Comparison of ENCODE assay signal across 28 mouse cellular contexts in genomic region chr6:134543607-134544006, GRCm38 (mm10). TPM values are rescaled to one million over a fixed set of nuclear protein-coding genes. Genes with fewer than 3 reads are reported as not detected.
DNase-seq lines count a peak whose midpoint lies in the region; ATAC-seq and TF ChIP-seq lines count a peak whose summit lies in the region.
"Had no signal": no experiment of that assay in that cellular context is flagged by ENCODE, and none has a peak within 500 bp of the region (broad histone marks: within the 10 kb centered on the region; RNA-seq: fewer than 3 reads in every experiment).

No protein-coding gene starts in this region.

- H3K36me3 ChIP-seq in liver, adult 2 months (ENCODE audit: control insufficient read depth, insufficient read depth, low read length): peaks cover 8% of the 10 kb centered on the region
- H3K36me3 ChIP-seq: hindbrain, embryonic 15.5 days; intestine, embryonic 15.5 days had no signal

- peaks cover 25% of the 10 kb centered on the region for H3K4me1 ChIP-seq in liver, adult 2 months (ENCODE audit: control insufficient read depth, insufficient read depth, low read length)
- H3K4me1 ChIP-seq in bone marrow macrophage, adult 2 months (ENCODE audit: control insufficient read depth, insufficient read depth, low read length): peaks cover 44% of the 10 kb centered on the region

- ATAC-seq in CD4-positive, CD25-positive, alpha-beta regulatory T cell, adult 4 months: peak; percentile 45
- ATAC-seq: activated CD4-positive, CD25-positive, alpha-beta regulatory T cell, adult 4 months; intestine, embryonic 15.5 days had no signal

- intact Hi-C loops in gastrocnemius, adult 2 months (cut with DNase I): no loop called here

- no peak for TF ChIP-seq POLR2A in liver, adult 2 months (IDR thresholded peaks at IDR 0.05; ENCODE audit: extremely low read depth, insufficient read depth, low read length)
- TF ChIP-seq POLR2A in bone marrow macrophage, adult 2 months (IDR thresholded peaks at IDR 0.05; ENCODE audit: borderline replicate concordance, low read depth, low read length): no peak

- H3K27me3 ChIP-seq in liver, adult 2 months (ENCODE audit: control insufficient read depth, insufficient read depth, low read length): no peaks in the 10 kb centered on the region
- H3K27me3 ChIP-seq: CH12.LX; embryonic facial prominence, embryonic 12.5 days; hindbrain, embryonic 15.5 days; intestine, embryonic 15.5 days; liver, embryonic 15.5 days; lung, embryonic 15.5 days had no signal

- DNase-seq in gastrocnemius, adult 2 months: no peak
- no peak for DNase-seq in gastrocnemius, postnatal 10 days
- no peak for DNase-seq in liver, adult 2 months (ENCODE audit: extremely low read depth, low read depth, low spot score)
- DNase-seq in liver: no peak
- DNase-seq in urinary bladder, postnatal 25 days (ENCODE audit: low spot score): no peak
- no peak for DNase-seq in urinary bladder, adult 2 months (ENCODE audit: low spot score)
- DNase-seq: adrenal gland, adult 2 months; B cell, adult 2 months; cerebellum, adult 9-11 months; embryo, embryonic 11 days; heart, postnatal 14 days; kidney, adult 2 months; kidney, postnatal 36 days; layer of hippocampus, postnatal 36 days; left cerebral cortex, postnatal 4 days; lung, postnatal 36 days; midbrain, embryonic 14.5 days; right cerebral cortex, postnatal 14 days; thymus, postnatal 4 days had no signal

- H3K27ac ChIP-seq in gastrocnemius, adult 2 months: peak overlapping the region; percentile 62
- peak overlapping the region; percentile 41; the same call in 1 of the 2 replicates for H3K27ac ChIP-seq in liver, adult 2 months (replicated peaks; ENCODE audit: insufficient read depth, low read depth, low read length)
- peak overlapping the region; percentile 64 for H3K27ac ChIP-seq in bone marrow macrophage, adult 2 months (ENCODE audit: insufficient read depth, low read depth, low read length)
- H3K27ac ChIP-seq: embryonic facial prominence, embryonic 12.5 days; hindbrain, embryonic 15.5 days; intestine, embryonic 15.5 days; liver, embryonic 15.5 days; lung, embryonic 15.5 days had no signal

- no peak overlapping the region for H3K9ac ChIP-seq in liver, adult 2 months (ENCODE audit: low read depth, low read length)
- H3K9ac ChIP-seq: embryonic facial prominence, embryonic 12.5 days; hindbrain, embryonic 15.5 days; intestine, embryonic 15.5 days; liver, embryonic 15.5 days; lung, embryonic 15.5 days had no signal

- no peak overlapping the region for H3K4me3 ChIP-seq in gastrocnemius, adult 2 months
- no peak overlapping the region for H3K4me3 ChIP-seq in liver, adult 2 months (ENCODE audit: insufficient read depth, low read depth, low read length)
- H3K4me3 ChIP-seq in bone marrow macrophage, adult 2 months (ENCODE audit: insufficient read depth, low read length): no peak overlapping the region
- H3K4me3 ChIP-seq: embryonic facial prominence, embryonic 12.5 days; hindbrain, embryonic 15.5 days; intestine, embryonic 15.5 days; liver, embryonic 15.5 days; lung, embryonic 15.5 days had no signal

- H3K79me2 ChIP-seq in liver, adult 2 months (ENCODE audit: control insufficient read depth, insufficient read depth, low read length): peaks cover 45% of the 10 kb centered on the region

- no peak for TF ChIP-seq CTCF in gastrocnemius, adult 2 months (IDR thresholded peaks at IDR 0.05)
- no peak for TF ChIP-seq CTCF in liver, adult 2 months (IDR thresholded peaks at IDR 0.05; ENCODE audit: low read depth, low read length)
- no peak for TF ChIP-seq CTCF in bone marrow macrophage, adult 2 months (IDR thresholded peaks at IDR 0.05; ENCODE audit: low read depth, low read length)

RNA-seq across cellular contexts. Expression of gene Lrp6, which starts 23.2 kb away (rescaled TPM):
- 10 to 100 TPM; 45.0 to 46.7 TPM for total RNA-seq in gastrocnemius, adult 2 months (2021)
- total RNA-seq in gastrocnemius, postnatal 10 days (2021): 10 to 100 TPM; 47.9 to 54.3 TPM
- 48.2 and 54.3 TPM in 2 replicates for total RNA-seq in liver, adult 2 months (2014; rRNA removed)
- polyA plus RNA-seq in liver, adult 2 months (2012; rRNA removed): 15.0 and 15.1 TPM in 2 replicates
- 1 to 10 TPM; 6.3 to 8.6 TPM for polyA plus RNA-seq in CD4-positive, CD25-positive, alpha-beta regulatory T cell, adult 4 months (2017; shearing (Covaris generic))
- 33.1 and 37.0 TPM in 2 replicates for polyA plus RNA-seq in bone marrow macrophage, adult 2 months (2012; ENCODE audit: insufficient read depth, insufficient read length, missing spikeins)
- 36.2 and 43.8 TPM in 2 replicates for polyA plus RNA-seq in urinary bladder, adult 2 months (2012; rRNA removed)
